Mouse (Mus musculus) left cerebral cortex, postnatal 10 days (tissue): ENCODE data around the gene Shc1. TPM values are rescaled to one million over a fixed set of nuclear protein-coding genes. Genes with fewer than 3 reads are reported as not detected.
A peak's percentile ranks its signal among the peaks of the same experiment; 100 is the strongest.

Experiments
- DNase-seq, 2 experiments: peaks; one replicate each; pipeline ENCODE4 v3.0.0; 2021 to 2022; ENCODE audit warnings: low spot score in 2 of 2, mixed read lengths in 1 of 2; ENCODE audit errors: extremely low spot score in 1 of 2
- intact Hi-C: fragments of 180-260 bp; cut with DNase I; formaldehyde crosslinking; loops from one replicate; pipeline ENCODE4 v1.15.1; 2025
- total RNA-seq, 2 experiments: library from RNA; stranded (reverse); gene quantifications; 2 replicates each; pipeline ENCODE4 v1.2.3; 2021

Gene Shc1
- total RNA-seq, 2 experiments from 2014 or later = 12.2 to 13.8 TPM

DNA sequence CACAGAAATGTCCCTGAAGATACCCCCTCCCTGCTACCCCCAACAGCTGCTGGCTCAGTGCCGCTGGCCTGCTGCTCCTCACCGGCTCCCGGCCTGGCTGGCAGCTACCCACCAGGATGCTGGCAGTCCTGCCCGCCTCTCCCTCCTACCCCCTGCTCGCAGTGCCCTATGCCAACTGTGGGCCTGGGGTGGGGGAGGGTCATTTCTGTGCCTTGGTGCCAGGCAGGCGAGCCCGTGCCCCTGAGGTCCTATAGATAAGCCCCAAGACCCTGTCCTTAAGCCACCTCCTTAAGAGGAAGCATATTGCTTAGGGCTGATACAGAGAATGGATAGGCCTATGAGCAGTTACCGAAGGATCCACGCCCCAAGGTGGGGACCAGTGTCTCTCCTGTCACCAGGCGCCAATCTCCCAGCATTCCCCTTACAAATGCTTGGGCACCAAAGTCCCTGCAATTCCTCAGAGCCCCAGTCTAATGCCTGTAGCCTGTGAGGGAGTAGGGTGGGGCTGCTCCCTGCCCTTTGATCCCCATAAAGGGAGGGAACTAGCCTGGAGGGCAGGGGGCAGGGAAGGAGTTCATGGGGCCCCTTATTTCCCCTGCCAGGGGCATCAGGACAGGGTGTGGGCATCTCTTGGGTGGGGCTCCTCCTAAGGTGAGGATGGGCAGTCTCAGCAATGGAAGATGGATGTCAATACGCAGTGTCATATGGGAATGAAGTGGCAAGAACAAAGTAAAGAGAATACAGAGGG, 29.9 kb upstream of the Shc1 start:
- intact Hi-C loops = no loop called here
- peak in 1 of 2 experiments; percentile 74 for DNase-seq

DNA sequence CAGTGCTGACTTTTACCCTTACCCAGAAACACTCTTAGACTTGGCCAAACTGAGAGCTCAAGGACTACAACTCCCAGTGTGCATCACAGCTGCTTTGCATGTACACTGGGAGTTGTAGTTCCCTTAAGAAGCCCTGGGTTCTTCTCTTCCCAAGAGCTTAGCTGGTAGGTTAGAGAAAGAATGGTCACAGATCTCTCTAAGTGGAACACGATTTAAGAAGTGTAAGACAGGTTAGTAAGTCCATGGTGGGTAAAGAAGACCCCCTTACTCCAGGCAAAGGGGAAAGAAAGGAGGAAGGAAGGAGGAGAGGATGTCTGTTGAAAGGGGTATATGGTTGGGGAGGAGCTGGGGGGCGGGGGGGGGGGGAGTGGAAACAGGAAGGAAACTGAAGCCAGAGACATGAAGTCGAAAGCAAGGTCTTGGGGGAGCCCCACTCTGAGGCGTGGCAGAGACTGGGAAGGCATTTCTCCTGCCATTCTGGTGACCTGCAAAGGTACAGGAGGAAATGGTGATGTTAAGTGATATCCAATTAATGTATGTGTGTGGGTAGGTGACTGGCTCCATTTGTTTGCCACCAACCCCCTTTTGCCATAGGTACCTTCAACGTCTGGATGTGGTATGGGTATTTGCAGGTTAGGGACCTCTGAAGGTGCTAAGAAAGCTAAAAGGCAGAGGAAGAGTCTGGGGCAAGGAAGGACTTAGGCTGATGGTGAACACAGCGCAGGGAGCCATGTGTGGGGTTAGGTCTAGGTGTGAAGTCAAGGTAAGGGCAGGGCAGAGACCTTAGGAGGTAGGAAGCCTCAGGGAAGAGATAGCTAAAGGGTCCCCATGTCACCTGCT, 29.1 kb upstream of the Shc1 start:
- intact Hi-C loops = no loop called here
- no peak for DNase-seq

DNA sequence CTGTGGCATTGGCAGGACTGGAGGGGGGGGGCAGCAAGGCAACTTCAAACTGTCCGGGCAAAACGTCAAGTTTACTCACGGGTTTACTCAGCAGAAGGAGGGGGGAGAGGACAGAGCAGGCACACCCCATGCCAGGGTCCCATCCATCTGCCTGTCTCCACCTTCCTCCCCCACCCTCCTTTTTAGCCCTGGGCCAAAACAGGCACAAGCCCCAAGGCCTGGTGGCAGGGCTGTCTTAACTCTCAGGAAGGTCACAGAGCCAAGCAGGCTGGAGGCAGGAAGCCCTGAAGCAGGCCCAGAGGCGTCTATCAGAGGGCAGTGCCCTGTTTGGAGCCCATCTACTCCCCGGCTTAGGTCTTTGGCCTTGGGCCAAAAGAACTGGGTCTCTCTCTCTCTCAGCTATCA, 28.1 kb upstream of the Shc1 start:
- intact Hi-C loops = no loop called here
- DNase-seq = no peak

DNA sequence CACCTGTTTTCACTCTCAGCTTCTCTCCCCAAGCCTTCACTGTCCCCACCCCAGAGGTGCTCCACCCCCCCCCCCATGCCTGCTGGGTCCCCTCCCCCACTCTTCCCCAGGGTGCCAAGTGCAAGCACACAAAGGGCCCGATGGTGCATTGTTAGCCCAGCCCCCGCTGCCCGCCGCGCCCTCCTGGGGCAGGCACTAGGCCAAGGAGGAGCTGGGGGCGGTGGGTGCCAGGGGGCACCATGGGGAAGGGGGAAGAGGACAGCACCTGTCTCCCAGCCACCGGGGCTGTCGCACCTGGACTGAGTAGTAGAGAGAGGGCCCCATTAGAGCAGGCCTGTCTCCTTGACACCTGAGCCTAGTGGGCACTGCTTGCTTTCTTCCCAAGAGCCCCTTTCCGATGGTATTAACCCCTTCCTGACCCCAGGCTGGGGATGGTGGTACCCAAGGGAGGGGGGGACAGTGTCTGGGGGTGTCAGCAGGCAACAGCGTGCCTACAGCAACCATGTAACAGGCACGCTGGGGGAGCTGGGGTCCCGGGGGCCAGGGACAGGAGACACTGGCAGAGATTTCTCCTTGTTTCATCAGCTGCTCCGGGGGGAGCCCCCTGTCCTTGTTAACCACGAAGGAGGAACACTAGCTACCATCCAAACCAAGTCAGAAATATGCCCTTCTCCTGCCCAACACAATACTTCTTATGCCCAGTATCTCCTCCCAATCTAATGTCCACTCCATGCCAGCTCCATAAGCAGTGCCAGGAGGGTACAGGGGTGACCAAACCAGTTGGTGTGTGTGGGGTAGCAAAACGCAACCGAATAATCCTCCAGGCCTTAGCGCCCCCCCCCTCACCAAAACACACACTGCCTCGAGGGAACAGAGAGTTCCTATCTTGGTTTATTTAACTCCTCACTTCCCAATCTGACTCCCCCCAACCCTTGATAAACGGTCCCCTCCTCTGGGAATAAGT, 27.3 kb upstream of the Shc1 start:
- peak in 1 of 2 experiments; percentile 62 for DNase-seq
- intact Hi-C loops = no loop called here

DNA sequence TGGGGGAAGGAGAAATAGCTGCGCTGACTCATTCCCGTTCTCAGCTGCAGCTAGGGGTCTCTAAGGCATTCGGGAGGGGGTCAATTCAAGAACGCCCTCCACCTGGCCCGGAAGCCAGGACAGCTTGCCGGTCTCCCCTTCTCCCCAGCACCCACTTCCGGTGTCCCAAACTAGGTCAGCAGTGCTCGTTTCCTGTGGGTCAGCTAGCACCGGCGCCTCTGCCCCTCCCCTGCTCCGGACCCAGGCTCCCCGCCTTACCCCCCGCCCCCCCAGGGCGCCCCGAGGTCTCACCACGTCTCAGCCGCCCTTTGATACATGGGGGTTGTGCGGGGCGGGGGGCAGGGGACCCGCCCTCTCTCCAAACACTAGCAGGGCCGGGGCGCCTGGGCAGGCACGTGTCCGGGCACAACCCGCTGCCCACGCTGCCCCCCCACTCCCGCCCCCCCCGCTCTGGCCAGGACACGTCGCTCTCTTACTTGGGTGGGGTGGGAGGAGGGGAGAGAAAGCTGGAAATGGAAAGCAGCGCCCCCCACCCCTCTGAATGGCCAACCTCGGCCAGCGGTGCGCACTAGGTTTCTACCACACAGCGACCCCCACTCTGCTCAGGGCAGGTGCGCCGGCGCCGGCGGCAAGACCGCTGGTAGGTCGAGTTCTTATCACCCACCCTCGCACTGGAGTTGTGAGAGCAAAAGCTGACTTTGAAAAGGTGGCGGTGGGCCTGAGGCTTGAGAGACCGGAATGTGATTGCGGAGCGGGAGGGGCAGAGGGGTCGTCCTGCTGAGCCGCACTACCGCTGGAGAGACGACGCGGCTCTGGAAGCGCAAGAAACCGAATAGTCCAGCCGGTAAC, 26.4 kb upstream of the Shc1 start:
- intact Hi-C loops = no loop called here
- peak in 1 of 2 experiments; percentile 80 for DNase-seq

DNA sequence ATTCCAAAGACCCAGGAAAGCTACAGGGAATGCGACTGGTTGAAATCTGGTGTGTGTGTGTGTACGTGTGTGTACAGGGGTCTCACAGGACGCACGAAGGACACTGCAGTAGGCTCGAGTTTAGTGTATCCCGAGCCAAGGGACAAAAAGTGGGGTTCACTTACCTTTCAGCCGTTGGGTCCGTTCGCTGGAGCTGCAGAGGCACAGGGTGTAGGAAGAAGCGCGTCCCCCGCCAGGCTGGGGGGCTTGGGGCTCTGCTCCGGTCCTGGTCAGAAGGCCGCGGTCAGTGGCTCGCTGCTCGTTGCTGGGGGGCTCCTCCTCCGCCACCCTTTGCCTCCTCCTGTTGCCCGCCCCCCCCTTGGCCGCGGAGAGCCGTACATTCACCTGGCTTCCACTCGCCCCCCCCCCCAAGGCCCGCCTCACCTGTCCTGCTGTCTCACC, 25.4 kb upstream of the Shc1 start:
- intact Hi-C loops = no loop called here
- DNase-seq = peak in 1 of 2 experiments; percentile 65

DNA sequence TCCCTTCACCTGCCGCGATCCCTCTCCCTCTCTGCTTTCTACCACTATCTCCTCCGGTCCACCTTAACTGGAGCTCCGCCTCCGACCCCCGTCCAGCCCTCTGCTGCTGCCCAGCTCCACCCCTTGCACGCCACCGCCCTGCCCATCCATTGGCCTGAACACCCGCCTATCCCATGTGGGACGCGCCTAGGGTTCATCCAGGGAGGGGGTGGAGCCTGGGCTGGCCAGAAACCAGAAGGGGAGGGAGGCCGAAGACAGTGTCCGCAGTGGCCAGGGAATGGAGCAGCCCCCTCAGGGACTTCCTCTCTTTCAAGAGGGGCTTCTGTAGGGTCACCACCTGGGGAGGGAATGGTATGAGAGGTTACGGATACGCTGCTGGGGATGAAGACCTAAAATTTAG, 24.6 kb upstream of the Shc1 start:
- peak; percentile 97 to 99 for DNase-seq
- intact Hi-C loops = no loop called here

DNA sequence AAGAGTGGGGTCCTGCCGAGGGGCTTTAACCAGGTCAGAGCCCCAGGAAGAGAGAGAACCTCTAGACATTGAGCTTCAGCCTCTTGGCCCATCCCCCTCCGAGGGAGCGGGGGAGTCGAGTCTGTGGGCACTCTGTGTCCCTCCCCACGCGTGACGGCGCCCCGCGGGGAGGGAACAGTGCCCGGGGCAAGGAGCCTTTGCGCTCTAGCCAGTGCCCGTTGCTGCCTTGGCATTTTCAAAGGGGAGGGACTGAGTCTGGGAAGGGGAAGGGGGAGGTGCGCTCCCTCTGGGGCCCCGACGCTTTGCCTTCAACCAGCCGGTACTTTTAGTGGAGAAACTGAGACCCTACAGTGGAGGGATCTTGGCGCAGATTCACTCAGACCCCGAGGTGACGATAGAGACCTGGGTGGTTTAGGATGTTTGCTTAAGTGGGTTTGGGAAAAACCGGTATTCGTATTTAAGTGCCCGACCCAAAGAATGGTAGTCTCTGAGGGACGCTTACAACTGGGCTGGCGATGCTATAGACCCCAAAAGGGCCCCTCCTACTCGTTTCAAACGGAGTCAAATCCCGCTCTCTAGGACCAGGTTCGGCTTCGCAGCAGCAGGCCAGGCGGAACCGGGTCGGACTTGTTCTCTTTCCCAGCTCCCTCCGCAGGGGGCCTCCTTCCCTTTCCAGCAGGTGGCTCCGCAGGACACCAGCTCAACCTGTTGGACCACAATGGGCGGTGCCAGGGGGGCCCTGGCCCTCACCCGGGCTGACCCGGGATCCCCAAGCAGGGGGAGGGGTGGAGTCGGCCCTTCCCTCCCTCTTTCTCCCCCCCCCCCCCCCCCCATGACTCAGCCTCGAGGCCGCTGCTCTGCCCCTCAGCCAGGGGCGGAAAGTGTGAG, 24.0 kb upstream of the Shc1 start, which contains the start of gene Zbtb7b:
Gene Zbtb7b, minus strand, starts transcription at position 771 of the 888 bp plus-strand sequence.
- intact Hi-C loops = no loop called here

DNA sequence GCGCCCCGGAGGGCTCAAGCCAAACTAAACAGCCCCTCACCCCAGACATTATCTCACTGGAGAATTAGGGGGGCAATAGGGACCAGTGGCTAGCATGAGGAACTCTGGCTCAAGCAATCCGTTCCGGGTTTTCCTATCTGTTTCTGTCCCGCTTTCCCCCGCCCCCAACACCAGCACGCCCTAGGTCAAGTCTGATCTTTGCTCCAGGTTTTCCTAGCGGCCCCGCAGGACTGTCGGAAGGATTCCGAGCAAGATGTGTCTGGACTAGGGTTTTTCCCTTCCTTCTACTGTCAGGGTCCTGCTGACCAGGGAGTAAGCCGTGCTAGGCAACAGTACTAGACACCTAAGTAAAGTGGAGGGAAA, 23.4 kb upstream of the Shc1 start:
- intact Hi-C loops = loop anchor here (5.0 kb wide), 1 partner anchor 92 kb away; no protein-coding TSS in a partner anchor
- DNase-seq = peak; percentile 51 to 91

More for the DNA sequence above, 24.0 kb upstream of the Shc1 start, which contains the start of gene Zbtb7b:
- peak; percentile 48 to 86 for DNase-seq

DNA sequence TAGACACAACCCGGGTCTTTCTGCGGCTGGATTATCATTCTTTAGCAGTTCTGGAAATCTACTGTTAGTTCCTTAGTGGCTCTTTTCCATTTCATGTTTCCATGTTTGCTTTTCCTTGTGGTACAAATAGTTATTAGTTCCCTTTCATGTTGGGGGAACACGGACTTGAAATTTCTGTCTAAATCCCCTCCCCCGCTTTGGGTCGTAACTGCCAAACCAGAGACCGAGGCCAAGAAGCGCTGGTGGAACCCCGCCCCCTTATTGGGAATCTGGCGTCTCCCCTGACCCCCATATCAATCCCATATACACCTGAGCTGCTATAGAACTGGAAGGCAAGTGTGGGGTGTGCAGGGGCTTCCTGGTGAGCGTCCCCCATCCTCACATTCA, 22.8 kb upstream of the Shc1 start:
- no peak for DNase-seq
- intact Hi-C loops = loop anchor here (5.0 kb wide), 1 partner anchor 92 kb away; no protein-coding TSS in a partner anchor

DNA sequence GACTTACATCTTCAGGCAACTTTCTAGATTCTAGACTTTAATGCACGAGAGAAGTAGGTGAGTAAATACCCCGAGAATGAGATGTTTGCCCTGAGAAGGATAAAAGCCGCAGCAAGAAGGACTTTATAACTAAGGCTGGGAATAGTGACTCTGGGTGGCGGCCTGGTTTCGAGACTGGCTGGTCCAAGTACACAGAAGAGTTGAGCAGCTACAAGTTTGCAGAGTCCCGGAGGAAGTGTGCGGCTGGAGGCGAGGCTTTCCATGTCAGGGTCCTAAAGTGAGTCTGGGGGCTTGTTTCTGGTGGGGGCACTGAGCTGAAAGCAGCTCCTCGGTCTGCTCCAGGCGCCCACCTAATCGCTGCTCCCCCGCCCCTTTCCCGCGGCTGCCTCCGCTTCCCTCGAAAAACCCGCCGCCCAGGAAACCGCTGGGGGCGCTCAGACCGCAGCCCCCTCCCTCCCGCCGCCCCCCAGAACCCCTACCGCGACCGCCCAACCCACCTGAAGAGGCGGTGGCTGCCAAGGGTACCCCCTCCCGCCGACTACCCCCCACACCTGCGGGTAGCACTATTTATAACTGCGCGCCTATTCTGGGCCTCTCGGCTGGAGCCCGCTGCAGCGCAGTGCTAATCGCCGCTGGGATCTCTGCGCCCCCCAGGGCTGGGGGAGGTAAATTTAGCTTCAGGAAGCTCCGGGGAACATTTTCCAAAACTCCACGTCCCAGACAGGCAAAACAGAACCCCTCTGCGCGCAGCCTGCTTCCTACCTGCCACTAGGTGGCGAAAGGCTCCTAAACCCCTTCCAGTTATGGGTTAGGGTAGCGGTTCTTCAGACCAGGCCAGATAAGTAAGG, 22.2 kb upstream of the Shc1 start:
- intact Hi-C loops = loop anchor here (5.0 kb wide), 1 partner anchor 91 kb away; no protein-coding TSS in a partner anchor

DNA sequence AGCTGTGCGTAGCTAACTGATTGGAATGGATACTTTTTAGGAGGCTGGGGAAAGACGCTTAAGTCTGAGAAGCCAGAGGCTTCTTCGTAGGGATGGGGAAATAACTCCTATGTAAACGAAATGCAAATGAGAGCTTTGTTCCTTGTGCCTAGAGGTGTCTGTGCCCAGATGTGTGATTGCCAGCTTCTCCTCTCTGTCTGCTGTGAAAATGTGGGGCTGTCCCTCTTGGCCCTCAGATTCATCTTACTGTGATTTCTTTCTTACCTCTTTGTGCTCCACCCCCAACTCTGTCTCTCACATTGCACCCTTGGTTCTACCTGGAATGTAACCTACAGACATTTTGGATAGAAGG, 21.6 kb upstream of the Shc1 start:
- no peak for DNase-seq
- intact Hi-C loops = loop anchor here (5.0 kb wide), 1 partner anchor 91 kb away; no protein-coding TSS in a partner anchor

More for the DNA sequence above, 22.2 kb upstream of the Shc1 start:
- DNase-seq = peak in 1 of 2 experiments; percentile 72

DNA sequence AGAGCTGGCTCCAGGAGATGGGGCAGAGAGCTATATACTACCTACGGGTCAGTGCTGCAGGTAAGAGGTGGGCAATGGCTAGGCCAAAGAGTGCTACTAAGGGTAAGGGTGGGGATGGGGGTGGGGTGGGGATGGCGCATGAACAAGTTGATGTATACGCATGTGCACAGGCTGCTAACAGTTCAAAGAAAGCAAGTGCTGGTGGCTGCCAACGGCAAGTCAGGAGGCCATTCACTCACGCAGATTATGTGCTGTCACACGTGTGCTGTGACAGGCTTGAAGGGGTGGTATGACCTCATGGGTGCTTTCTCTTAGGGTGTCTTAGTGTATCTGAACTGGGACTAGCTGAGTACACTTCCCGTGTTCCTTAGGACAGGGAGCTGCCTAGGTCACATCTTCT, 16.9 kb upstream of the Shc1 start:
- no peak for DNase-seq
- intact Hi-C loops = no loop called here

DNA sequence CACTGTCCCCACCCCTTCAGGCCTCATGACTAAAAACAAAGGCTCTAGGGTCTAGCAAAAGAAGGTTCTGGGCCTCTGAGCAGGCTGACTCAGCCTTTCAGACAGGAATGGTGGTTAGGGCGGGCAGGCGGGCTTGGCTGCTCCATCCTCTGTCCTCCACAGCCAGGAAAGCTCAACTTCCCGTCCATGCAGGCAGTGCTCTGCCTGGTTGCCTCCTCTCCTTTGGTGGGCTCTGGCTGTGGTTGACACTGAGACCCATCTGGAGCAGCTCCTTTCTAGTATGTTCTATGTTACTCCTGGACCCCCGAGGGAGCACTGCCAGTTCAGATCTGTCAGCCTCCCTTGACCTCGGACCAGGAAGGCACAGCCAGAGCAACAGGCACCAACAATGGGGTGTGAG, 15.6 kb upstream of the Shc1 start, which contains the start of gene Lenep:
Gene Lenep, minus strand, starts transcription at position 101 of the 400 bp plus-strand sequence.
- intact Hi-C loops = no loop called here
- DNase-seq = no peak

DNA sequence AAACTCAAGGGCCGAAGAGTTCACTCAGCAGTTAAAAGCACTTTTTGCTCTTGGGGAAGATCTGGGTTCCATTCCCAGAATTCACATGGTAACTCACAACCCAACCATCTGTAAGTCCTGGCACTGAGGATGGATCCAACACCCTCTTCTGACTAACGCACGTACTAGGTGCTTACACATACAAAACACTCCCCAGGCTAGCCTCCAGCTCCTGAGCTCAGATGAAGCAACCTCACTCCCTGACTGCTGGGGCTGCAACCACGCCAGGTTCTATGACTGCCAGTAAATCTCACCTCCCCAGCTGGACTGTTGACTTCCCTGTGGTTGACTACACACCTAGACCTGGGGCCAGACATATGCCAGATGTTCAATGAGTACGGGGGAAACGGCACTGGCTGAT, 11.4 kb upstream of the Shc1 start:
- DNase-seq = no peak
- intact Hi-C loops = no loop called here

DNA sequence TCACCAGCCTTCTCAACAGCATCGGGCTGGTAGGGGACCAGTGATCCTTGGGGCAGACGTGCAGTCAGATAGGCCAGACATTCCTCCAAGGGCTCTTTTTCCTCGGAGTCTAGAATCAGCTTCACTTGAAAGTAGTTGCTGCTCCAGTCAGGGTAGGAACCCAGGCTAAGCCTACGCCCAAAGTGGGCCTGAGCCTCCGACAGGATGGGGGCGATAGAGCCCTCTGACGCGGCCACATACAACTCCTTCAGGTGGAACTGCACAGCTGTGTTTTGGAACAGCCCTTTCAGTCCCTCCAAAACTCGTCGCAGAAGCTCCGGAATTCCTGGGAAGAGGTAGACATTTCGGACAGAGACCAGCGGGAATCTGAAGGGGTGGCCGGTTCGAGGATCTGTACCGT, 9.8 kb upstream of the Shc1 start:
- intact Hi-C loops = no loop called here
- no peak for DNase-seq
